Mouse (Mus musculus) kidney, postnatal 14 days (tissue): ENCODE results near the gene Rab43.

Source experiments
- DNase-seq: peaks from one replicate; pipeline ENCODE4 v3.0.0; 2022; ENCODE audit warnings: mixed read lengths

Gene Rab43

GRCm38 (mm10) chr6:87811675-87812338, at the start of gene Rab43:
Gene Rab43, minus strand, starts transcription at chr6:87812164.
- peak; percentile 97 for DNase-seq

- DNase-seq: peak; percentile 25
Observed at GRCm38 (mm10) chr6:87857071-87857470, 45.1 kb upstream of the Rab43 start.

GRCm38 (mm10) chr6:87853446-87853845, 41.5 kb upstream of the Rab43 start:
- DNase-seq: peak; percentile 28

- no peak for DNase-seq
Observed at GRCm38 (mm10) chr6:87851871-87852270, 39.9 kb upstream of the Rab43 start.

- peak; percentile 98 for DNase-seq
Observed at GRCm38 (mm10) chr6:87850900-87851614, 39.1 kb upstream of the Rab43 start, which contains the start of gene Cnbp. Gene Cnbp, minus strand, starts transcription at chr6:87851106.

DNA sequence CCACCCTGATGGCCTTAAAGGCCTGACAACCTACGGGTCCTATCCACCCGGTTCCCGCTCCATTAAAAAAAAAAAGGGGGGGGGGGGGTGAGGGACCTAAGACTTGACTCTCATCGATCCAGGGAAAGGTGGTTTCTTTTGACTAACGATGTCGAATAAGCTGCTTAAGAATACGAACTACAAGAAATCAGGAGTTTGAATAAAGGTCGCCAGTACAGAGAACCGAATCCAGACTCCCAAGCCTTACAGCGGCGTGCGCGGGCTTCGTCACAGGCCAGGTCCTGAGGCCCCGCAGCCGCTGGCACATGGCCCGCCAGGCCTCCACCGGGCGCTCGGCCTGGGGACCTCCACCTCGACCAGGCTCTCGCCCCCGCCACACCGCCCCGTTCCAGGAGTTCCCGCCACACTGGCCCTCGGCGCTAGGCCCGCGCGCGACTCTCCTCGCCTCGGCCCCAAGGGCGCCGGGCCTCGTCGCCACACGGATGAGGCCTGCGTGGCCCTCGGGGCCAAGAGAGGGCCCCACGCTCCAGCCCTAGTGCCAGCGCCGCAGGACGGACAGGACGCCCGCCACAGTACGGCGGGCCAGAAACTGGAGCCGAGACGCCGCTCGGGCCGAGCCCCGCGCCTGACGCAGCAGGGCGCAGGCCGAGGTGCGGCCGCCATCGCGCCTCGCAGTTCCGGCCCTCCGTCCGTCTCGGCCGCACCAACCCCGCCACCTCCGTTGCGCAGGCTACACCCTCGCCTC, 38.4 kb upstream of the Rab43 start:
- peak; percentile 67 for DNase-seq

GRCm38 (mm10) chr6:87849780-87850154, 37.8 kb upstream of the Rab43 start:
- no peak for DNase-seq

DNA sequence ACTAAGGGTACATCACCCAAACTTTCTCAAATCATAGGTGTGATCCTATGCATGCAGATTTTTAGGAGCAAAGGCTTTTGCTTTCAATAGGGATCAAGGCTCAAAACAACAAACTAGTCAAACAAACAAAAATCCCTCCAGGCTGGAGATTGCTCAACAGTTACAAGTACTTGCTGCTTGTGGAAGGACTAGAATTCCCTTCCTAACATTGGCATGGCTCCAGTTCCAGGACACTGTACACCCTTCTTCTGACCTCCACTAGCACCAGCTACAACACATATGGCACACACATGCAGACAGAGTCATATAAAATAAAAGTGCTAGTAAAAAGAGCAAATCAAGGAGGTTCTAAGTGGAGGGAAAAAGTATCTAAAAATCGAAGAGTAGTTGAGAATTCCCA, 34.8 kb upstream of the Rab43 start:
- DNase-seq: peak; percentile 24

DNA sequence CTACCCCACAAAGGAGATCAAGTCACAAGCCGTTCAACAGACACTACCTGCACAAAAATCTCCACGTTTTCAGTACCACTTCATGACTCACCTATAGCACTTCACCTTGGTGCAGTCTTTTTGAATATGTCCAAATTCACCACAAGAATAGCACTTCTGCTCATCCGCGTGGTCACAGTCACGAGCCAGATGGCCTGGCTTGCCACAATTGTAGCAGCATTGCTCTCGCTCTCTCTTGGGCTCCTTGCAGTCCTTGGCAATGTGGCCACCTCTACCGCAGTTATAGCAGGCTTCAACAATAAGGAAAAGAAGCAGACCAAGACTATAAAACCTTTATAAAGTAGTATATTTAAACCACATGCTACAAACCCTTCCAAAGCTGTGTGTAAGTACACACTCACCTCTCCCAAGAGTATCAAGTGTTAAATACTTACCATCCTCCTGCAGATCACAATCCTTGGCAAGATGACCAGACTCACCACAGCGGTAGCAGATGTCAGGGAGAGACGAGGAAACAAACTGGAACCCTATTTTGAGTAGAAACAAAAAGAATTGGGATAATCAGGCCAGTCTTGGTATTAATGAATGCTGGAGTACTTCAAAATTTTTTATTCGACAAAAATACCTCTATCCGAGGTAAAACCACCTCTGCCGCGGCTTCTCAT, 33.2 kb upstream of the Rab43 start:
- no peak for DNase-seq

DNA sequence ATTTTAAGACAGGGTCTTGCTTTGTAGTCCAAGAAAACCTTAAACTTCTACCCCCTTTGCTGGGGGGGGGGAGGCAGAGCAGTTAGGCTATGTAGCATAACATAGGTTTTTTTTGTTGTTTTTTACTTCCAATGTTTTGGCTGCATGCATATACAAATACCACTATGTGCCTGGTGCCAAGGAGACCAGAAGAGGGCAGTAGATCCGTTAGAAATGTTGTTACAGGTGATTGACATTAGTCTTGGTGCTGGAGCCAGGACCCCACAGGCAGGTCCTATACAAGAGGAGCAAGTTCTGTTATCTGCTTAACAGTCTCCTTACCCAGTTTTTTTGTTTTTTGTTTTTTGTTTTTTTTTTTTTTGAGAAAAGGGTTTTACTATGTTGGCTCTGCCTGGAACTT, 30.3 kb upstream of the Rab43 start:
- no peak for DNase-seq

DNA sequence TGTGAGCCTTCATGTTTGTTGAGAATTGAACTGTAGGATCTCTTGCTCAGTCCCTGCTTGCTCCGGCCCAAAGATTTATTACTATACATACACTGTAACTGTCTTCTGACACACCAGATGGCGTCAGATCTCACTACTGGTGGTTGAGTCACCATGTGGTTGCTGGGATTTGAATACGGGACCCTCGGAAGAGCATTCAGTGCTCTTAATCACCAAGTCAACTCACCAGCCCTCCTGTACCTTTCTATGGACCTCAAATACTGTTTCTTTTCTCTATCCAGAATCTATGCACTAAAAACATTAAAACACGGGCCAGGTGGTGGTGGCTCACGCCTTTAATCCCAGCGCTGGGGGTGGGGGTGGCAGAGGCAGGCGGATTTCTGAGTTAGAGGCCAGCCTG, 29.7 kb upstream of the Rab43 start:
- no peak for DNase-seq

DNA sequence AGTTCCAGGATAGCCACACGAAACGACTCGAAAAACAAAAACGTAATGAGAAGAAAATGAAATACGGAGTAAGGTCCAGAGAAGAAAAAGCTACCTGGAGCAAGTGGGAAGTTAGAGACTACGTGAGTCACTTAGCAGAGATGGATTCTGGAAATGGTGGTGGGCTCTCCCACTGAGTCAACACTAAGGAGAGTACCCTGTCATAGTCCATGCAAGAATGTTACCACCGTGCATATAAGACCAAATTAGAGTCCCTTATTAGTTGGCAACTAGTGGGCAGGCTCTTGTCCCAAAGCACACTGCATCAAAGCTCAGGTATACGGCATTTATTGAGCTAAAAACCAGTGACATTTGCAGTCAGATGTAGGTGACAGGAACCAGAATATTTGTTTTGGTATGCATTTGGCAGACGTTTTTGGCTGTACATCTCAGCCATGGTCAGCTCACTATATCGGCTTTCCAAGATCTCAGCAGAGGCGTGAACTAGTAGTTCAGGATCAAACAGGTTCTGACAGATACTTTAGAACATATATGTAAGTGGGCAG, 27.9 kb upstream of the Rab43 start:
- no peak for DNase-seq

GRCm38 (mm10) chr6:87838551-87839197, 26.7 kb upstream of the Rab43 start, which contains the start of gene Isy1:
Gene Isy1, minus strand, starts transcription at chr6:87838798.
- peak; percentile 97 for DNase-seq

GRCm38 (mm10) chr6:87835695-87836094, 23.7 kb upstream of the Rab43 start, which contains the start of gene Gm45140:
Gene Gm45140, minus strand, starts transcription at chr6:87835795.
- DNase-seq: no peak

GRCm38 (mm10) chr6:87820366-87820765, 8.4 kb upstream of the Rab43 start:
- no peak for DNase-seq

- DNase-seq: no peak
Observed at GRCm38 (mm10) chr6:87814486-87814885, 2.5 kb upstream of the Rab43 start.

GRCm38 (mm10) chr6:87812656-87813055, 692 bp upstream of the Rab43 start:
- DNase-seq: no peak

GRCm38 (mm10) chr6:87810713-87811669, 973 bp downstream of the Rab43 start:
- DNase-seq: peak; percentile 86

GRCm38 (mm10) chr6:87810311-87810710, 1.7 kb downstream of the Rab43 start:
- DNase-seq: no peak

GRCm38 (mm10) chr6:87809651-87810161, 2.3 kb downstream of the Rab43 start:
- DNase-seq: no peak

- DNase-seq: no peak
Observed at GRCm38 (mm10) chr6:87809144-87809543, 2.8 kb downstream of the Rab43 start.
